Mouse (Mus musculus) CH12.LX (cell line): ENCODE measurements around the gene Acot7. TPM values are rescaled to one million over a fixed set of nuclear protein-coding genes. Genes with fewer than 3 reads are reported as not detected.

ENCODE experiments used
- DNase-seq: peaks from one replicate; pipeline ENCODE4 v3.0.0-alpha.2; 2013; ENCODE audit errors: extremely low read depth
- H3K27ac ChIP-seq: 2 replicates; pipeline ENCODE4 v1.5.1; 2012; ENCODE audit warnings: low read depth, mild to moderate bottlenecking, control low read depth, moderate library complexity; ENCODE audit not compliant: insufficient read depth
- H3K27me3 ChIP-seq: replicated peaks from 2 replicates; pipeline ENCODE3; 2012; ENCODE audit warnings: inconsistent platforms
- H3K36me3 ChIP-seq, 2 experiments: replicated peaks in 1 of 2; 2 replicates each; pipeline versions ENCODE3 to v1.6.1; 2012; ENCODE audit warnings: inconsistent platforms in 1 of 2, low read length in 1 of 2, mild to moderate bottlenecking in 1 of 2, mixed read lengths in 1 of 2, moderate library complexity in 1 of 2; ENCODE audit not compliant: control insufficient read depth in 1 of 2, insufficient read depth in 1 of 2
- H3K4me1 ChIP-seq, 2 experiments: 2 replicates each; pipeline ENCODE4 v1.6.1; 2012; ENCODE audit warnings: inconsistent platforms in 1 of 2, moderate library complexity in 1 of 2; ENCODE audit not compliant: insufficient read depth in 2 of 2, control insufficient read depth in 1 of 2
- H3K4me2 ChIP-seq: 2 replicates; pipeline ENCODE4 v1.6.1; 2012; ENCODE audit warnings: low read depth, mild to moderate bottlenecking, control low read depth; ENCODE audit not compliant: poor library complexity, insufficient read depth, severe bottlenecking
- H3K4me3 ChIP-seq, 3 experiments: fragments of 150-350 bp in 1 of 3; sonication (generic) in 1 of 3; replicated peaks in 1 of 3; 2 replicates each; pipeline versions ENCODE3 to v1.5.1; 2011 to 2012; ENCODE audit warnings: low read depth in 2 of 3, low read length in 2 of 3, mild to moderate bottlenecking in 2 of 3, moderate library complexity in 2 of 3, control low read depth in 1 of 3, improper control_type of control experiment in 1 of 3, inconsistent platforms in 1 of 3, mixed read lengths in 1 of 3; ENCODE audit not compliant: poor library complexity in 1 of 3
- H3K79me2 ChIP-seq: replicated peaks from 2 replicates; pipeline ENCODE4 v1.6.1; 2012; ENCODE audit warnings: mild to moderate bottlenecking, moderate library complexity; ENCODE audit not compliant: control insufficient read depth, poor library complexity, insufficient read depth, severe bottlenecking; ENCODE audit errors: extremely low read depth
- H3K9ac ChIP-seq: 2 replicates; pipeline ENCODE4 v1.6.1; 2012; ENCODE audit warnings: low read depth, mild to moderate bottlenecking, control low read depth, moderate library complexity; ENCODE audit not compliant: insufficient read depth
- H3K9me3 ChIP-seq: replicated peaks from 2 replicates; pipeline ENCODE3; 2012; ENCODE audit warnings: low read length, inconsistent platforms, mixed read lengths
- BHLHE40 ChIP-seq: IDR thresholded peaks from 2 replicates; pipeline ENCODE4 v1.6.1; 2011; ENCODE audit warnings: mild to moderate bottlenecking, low read depth, low read length, improper control_type of control experiment
- CHD1 ChIP-seq: IDR thresholded peaks from 2 replicates; pipeline ENCODE4 v1.6.1; 2012; ENCODE audit warnings: low read depth, low read length, improper control_type of control experiment, inconsistent platforms
- CTCF ChIP-seq, 2 experiments: IDR thresholded peaks in 1 of 2; conservative IDR thresholded peaks in 1 of 2; 2 replicates each; pipeline ENCODE4 v1.5.1; 2011 to 2012; ENCODE audit warnings: low read depth in 2 of 2, low read length in 2 of 2, improper control_type of control experiment in 1 of 2, inconsistent platforms in 1 of 2, mild to moderate bottlenecking in 1 of 2, moderate library complexity in 1 of 2
- ELF1 ChIP-seq: IDR thresholded peaks from 2 replicates; pipeline ENCODE4 v1.6.1; 2014; ENCODE audit warnings: low read depth, mild to moderate bottlenecking, inconsistent platforms, low read length, improper control_type of control experiment
- EP300 ChIP-seq: IDR thresholded peaks from 2 replicates; pipeline ENCODE4 v1.6.1; 2011; ENCODE audit warnings: low read length, improper control_type of control experiment
- ETS1 ChIP-seq: conservative IDR thresholded peaks from 2 replicates; pipeline ENCODE4 v1.6.1; 2012; ENCODE audit warnings: low read depth, mild to moderate bottlenecking, inconsistent platforms, low read length, improper control_type of control experiment, moderate library complexity
- GABPA ChIP-seq: IDR thresholded peaks from 2 replicates; pipeline ENCODE4 v1.6.1; 2012; ENCODE audit warnings: low read depth, low read length, improper control_type of control experiment, inconsistent platforms; ENCODE audit not compliant: insufficient replicate concordance
- KAT2A ChIP-seq: IDR thresholded peaks from 2 replicates; pipeline ENCODE4 v1.6.1; 2012; ENCODE audit warnings: low read length, improper control_type of control experiment, inconsistent platforms; ENCODE audit not compliant: insufficient replicate concordance
- MAZ ChIP-seq: IDR thresholded peaks from 2 replicates; pipeline ENCODE4 v1.6.1; 2012; ENCODE audit warnings: low read depth, mild to moderate bottlenecking, inconsistent platforms, low read length, improper control_type of control experiment, moderate library complexity
- MEF2A ChIP-seq: IDR thresholded peaks from 2 replicates; pipeline ENCODE4 v1.6.1; 2014; ENCODE audit warnings: low read depth, mild to moderate bottlenecking, inconsistent platforms, low read length, improper control_type of control experiment, borderline replicate concordance
- MXI1 ChIP-seq: IDR thresholded peaks from 2 replicates; pipeline ENCODE4 v1.6.1; 2011; ENCODE audit warnings: mild to moderate bottlenecking, low read depth, low read length, improper control_type of control experiment
- MYC ChIP-seq: IDR thresholded peaks from 2 replicates; pipeline ENCODE4 v1.6.1; 2011; ENCODE audit warnings: low read depth, mild to moderate bottlenecking, improper control_type of control experiment, low read length
- NELFE ChIP-seq: IDR thresholded peaks from 2 replicates; pipeline ENCODE4 v1.6.1; 2011; ENCODE audit warnings: low read depth, low read length, improper control_type of control experiment
- NRF1 ChIP-seq: IDR thresholded peaks from 2 replicates; pipeline ENCODE4 v1.6.1; 2014; ENCODE audit warnings: low read depth, mild to moderate bottlenecking, inconsistent platforms, low read length, improper control_type of control experiment, moderate library complexity
- PAX5 ChIP-seq: IDR thresholded peaks from 2 replicates; pipeline ENCODE4 v1.6.1; 2012; ENCODE audit warnings: low read length, inconsistent platforms, mixed read lengths
- POLR2AphosphoS2 ChIP-seq: IDR thresholded peaks from 2 replicates; pipeline ENCODE4 v1.6.1; 2011; ENCODE audit warnings: low read depth, low read length, improper control_type of control experiment
- SMC3 ChIP-seq: IDR thresholded peaks from 2 replicates; pipeline ENCODE4 v1.6.1; 2011; ENCODE audit warnings: low read depth, low read length, improper control_type of control experiment
- UBTF ChIP-seq: IDR thresholded peaks from 2 replicates; pipeline ENCODE4 v1.6.1; 2012; ENCODE audit warnings: low read depth, mild to moderate bottlenecking, inconsistent platforms, low read length, improper control_type of control experiment, moderate library complexity
- USF1 ChIP-seq: IDR thresholded peaks from 2 replicates; pipeline ENCODE4 v1.6.1; 2014; ENCODE audit warnings: low read depth, mild to moderate bottlenecking, inconsistent platforms, low read length, improper control_type of control experiment
- USF2 ChIP-seq: conservative IDR thresholded peaks from 2 replicates; pipeline ENCODE4 v1.6.1; 2011; ENCODE audit warnings: low read depth, low read length, improper control_type of control experiment
- ZC3H11A ChIP-seq: IDR thresholded peaks from 2 replicates; pipeline ENCODE4 v1.6.1; 2012; ENCODE audit warnings: low read depth, mild to moderate bottlenecking, inconsistent platforms, low read length, improper control_type of control experiment
- ZKSCAN1 ChIP-seq: IDR thresholded peaks from 2 replicates; pipeline ENCODE4 v1.6.1; 2012; ENCODE audit warnings: low read depth, inconsistent platforms, low read length, improper control_type of control experiment, borderline replicate concordance
- ZNF384 ChIP-seq: IDR thresholded peaks from 2 replicates; pipeline ENCODE4 v1.6.1; 2012; ENCODE audit warnings: low read depth, low read length, improper control_type of control experiment, inconsistent platforms
- dilution Hi-C: fragments of 300-500 bp; cut with MboI; formaldehyde crosslinking; loops from 2 replicates; pipeline ENCODE4 v1.14.3; 2020; ENCODE audit warnings: low sequenced_read_pairs; ENCODE audit not compliant: extremely low pct_unique_long_range_greater_than_20kb, extremely low pct_ligation_motif_present
- in situ Hi-C: fragments of 300-500 bp; cut with MboI; formaldehyde crosslinking; loops from 3 replicates; pipeline ENCODE4 v1.14.3; 2019; ENCODE audit warnings: low sequenced_read_pairs, low pct_ligation_motif_present, low pct_unique_long_range_greater_than_20kb, mixed read lengths
- polyA plus RNA-seq: library from polyadenylated mRNA; unstranded; fragments of >175 nt; gene quantifications from 2 replicates; pipeline ENCODE4 v1.2.1, GENCODE M21; 2012; ENCODE audit warnings: low read depth; ENCODE audit not compliant: insufficient read length
- total RNA-seq, 2 experiments: library from RNA; depleted of rRNA; stranded (reverse); fragments of 300-350 nt in 1 of 2; fragments of >200 nt in 1 of 2; gene quantifications; 2 replicates each; pipeline ENCODE4 v1.2.3; 2012 to 2014

Gene Acot7
- total and polyA plus RNA-seq, 3 experiments: 29.0 to 71.1 (median 61.6) TPM

GRCm38 (mm10) chr4:152214871-152215415, 37.0 kb downstream of the Acot7 start:
- Histone ChIP-seq H3K27me3 (no peaks in the 10 kb centered on the region), H3K4me1 (peaks cover 5 to 20% of the 10 kb centered on the region in 2 experiments), H3K9me3 (no peaks in the 10 kb centered on the region), H3K79me2 (no peaks in the 10 kb centered on the region), H3K27ac (no peak overlapping the region), H3K4me3 (no peak overlapping the region), H3K36me3 (peaks cover 18 to 59% of the 10 kb centered on the region in 2 experiments), H3K9ac (no peak overlapping the region), H3K4me2 (no peak overlapping the region)
- dilution Hi-C loops (no loop called here), in situ Hi-C loops (loop anchor here (5.0 kb wide), 2 partner anchors 38 to 77 kb away; partner anchors contain the start of genes Acot7 and Hes3)
- no peak for TF ChIP-seq POLR2AphosphoS2
- TF ChIP-seq CHD1: no peak
- no peak for TF ChIP-seq EP300
- no peak for TF ChIP-seq USF1
- TF ChIP-seq SMC3: no peak
- no peak for TF ChIP-seq USF2
- TF ChIP-seq ETS1: no peak
- no peak for DNase-seq

DNA sequence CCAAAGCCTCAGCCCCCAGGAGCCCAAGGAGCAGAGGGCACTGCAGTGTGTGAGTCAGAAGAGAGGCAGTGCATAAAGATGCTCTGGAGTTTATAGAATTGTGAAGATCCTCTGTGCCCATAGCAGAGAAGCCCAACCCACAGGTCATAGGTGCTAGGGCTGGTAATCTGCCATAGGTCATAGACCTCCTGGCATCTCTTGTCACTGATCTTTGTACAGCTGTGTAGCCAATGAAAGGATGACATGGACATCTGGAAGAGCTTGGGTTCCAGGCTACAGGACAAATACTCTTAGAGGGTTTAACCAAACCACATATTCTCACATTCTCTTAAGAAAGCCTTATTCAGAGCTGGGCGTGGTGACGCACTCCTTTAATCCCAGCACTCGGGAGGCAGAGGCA, 41.7 kb downstream of the Acot7 start:
- H3K4me1 ChIP-seq: peaks cover 0 to 16% of the 10 kb centered on the region in 2 experiments; a peak in 3 of 4 replicates
- H3K9ac ChIP-seq: no peak overlapping the region
- H3K27me3 ChIP-seq: no peaks in the 10 kb centered on the region
- H3K4me3 ChIP-seq: no peak overlapping the region
- no peak for DNase-seq
- peaks cover 26 to 79% of the 10 kb centered on the region in 2 experiments for H3K36me3 ChIP-seq
- TF ChIP-seq NRF1: no peak
- TF ChIP-seq GABPA: no peak
- TF ChIP-seq KAT2A: no peak
- TF ChIP-seq UBTF: no peak
- TF ChIP-seq ZKSCAN1: no peak
- TF ChIP-seq BHLHE40: no peak
- TF ChIP-seq MYC: no peak
- no peak for TF ChIP-seq ZNF384
- TF ChIP-seq MAZ: no peak
- no peak for TF ChIP-seq ELF1
- TF ChIP-seq NELFE: no peak
- TF ChIP-seq MEF2A: no peak
- no peak for TF ChIP-seq MXI1
- TF ChIP-seq CTCF (conservative IDR thresholded peaks at IDR 0.05 in 1 of 2, IDR thresholded peaks at IDR 0.05 in 1 of 2; ENCODE audit: low read depth in 2 of 2, low read length in 2 of 2): no peak
- no peak for TF ChIP-seq ZC3H11A
- TF ChIP-seq PAX5: no peak
- no peaks in the 10 kb centered on the region for H3K9me3 ChIP-seq
- no peak overlapping the region for H3K4me2 ChIP-seq
- in situ Hi-C loops: no loop called here
- H3K27ac ChIP-seq: no peak overlapping the region
- dilution Hi-C loops: no loop called here
- H3K79me2 ChIP-seq: no peaks in the 10 kb centered on the region
